ENCODE assay signal across 15 mouse cellular contexts in the genomic region with DNA sequence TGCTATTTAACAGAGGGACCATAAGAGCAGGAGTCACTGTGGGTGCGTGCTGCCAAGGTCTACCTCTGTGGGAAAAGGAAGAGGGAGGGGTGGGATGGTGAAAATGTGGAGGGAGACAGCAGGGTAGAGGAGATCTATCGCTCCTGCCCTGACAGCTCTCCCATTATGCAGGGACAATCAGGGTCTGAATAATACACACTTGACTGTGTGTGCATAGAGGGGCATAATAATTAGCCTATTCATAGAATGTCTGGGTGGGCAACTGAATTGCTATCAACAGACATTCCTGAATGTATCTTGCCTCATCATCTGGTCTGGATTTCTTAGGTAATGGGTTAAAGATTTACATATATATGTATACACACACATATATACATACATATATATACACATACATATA.
"Had no signal": no experiment of that assay in that cellular context is flagged by ENCODE, and none has a peak within 500 bp of the region (broad histone marks: within the 10 kb centered on the region; RNA-seq: fewer than 3 reads in every experiment).

No protein-coding gene starts in this region.

- H3K9ac ChIP-seq: liver, embryonic 15.5 days; neural tube, embryonic 12.5 days; stomach, embryonic 15.5 days had no signal

- H3K9me3 ChIP-seq: liver, embryonic 15.5 days; neural tube, embryonic 12.5 days; stomach, embryonic 15.5 days had no signal

- ATAC-seq: lung, postnatal 0 days had no signal

- H3K4me1 ChIP-seq: liver, embryonic 15.5 days; stomach, embryonic 15.5 days had no signal

- DNase-seq: kidney, adult 11 months; kidney, adult 9 months; kidney, postnatal 10 days; kidney, postnatal 4 days; lung, adult 2 months; lung, postnatal 36 days; right cerebral cortex, postnatal 14 days; thymus, postnatal 4 days had no signal

- H3K4me2 ChIP-seq: liver, embryonic 11.5 days; liver, embryonic 15.5 days; neural tube, embryonic 12.5 days; stomach, embryonic 15.5 days had no signal

- H3K27ac ChIP-seq: left cerebral cortex, adult 2 months; limb, embryonic 10.5 days; liver, embryonic 15.5 days; neural tube, embryonic 12.5 days; stomach, embryonic 15.5 days had no signal

- H3K36me3 ChIP-seq: limb, embryonic 10.5 days; liver, embryonic 15.5 days; neural tube, embryonic 12.5 days; stomach, embryonic 15.5 days had no signal

- H3K4me3 ChIP-seq: left cerebral cortex, adult 2 months; limb, embryonic 10.5 days; liver, embryonic 15.5 days; neural tube, embryonic 12.5 days; stomach, embryonic 15.5 days had no signal

- H3K27me3 ChIP-seq: liver, embryonic 15.5 days; neural tube, embryonic 12.5 days; stomach, embryonic 15.5 days had no signal
